ENCODE assay signal across 8 mouse cellular contexts in genomic region chr3:75981031-75981750, GRCm38 (mm10). TPM values are rescaled to one million over a fixed set of nuclear protein-coding genes. Genes with fewer than 3 reads are reported as not detected.
DNase-seq lines count a peak whose midpoint lies in the region; ATAC-seq and TF ChIP-seq lines count a peak whose summit lies in the region.
"Not testable (repeated sequence)": the region's sequence is repeated elsewhere in the genome, so short reads cannot be mapped to it uniquely, and the experiment has no call there.

No protein-coding gene starts in this region.

- not testable (repeated sequence) for H3K27ac ChIP-seq in heart, postnatal 0 days (ENCODE audit: low read depth); liver, embryonic 11.5 days (ENCODE audit: low read depth, low read length)

- peak; percentile 24; the same call in 1 of the 2 replicates for TF ChIP-seq CTCF in heart, postnatal 0 days (IDR thresholded peaks at IDR 0.05; ENCODE audit: low read depth)

- H3K9ac ChIP-seq in heart, postnatal 0 days (replicated peaks; ENCODE audit: low read depth, low read length); liver, embryonic 11.5 days (ENCODE audit: low read depth, low read length): not testable (repeated sequence)

- TF ChIP-seq EP300 in heart, postnatal 0 days (IDR thresholded peaks at IDR 0.05; ENCODE audit: low read depth), result not testable (repeated sequence)

- H3K9me3 ChIP-seq in heart, postnatal 0 days (replicated peaks; ENCODE audit: control insufficient read depth, low read length); liver, embryonic 11.5 days (ENCODE audit: control insufficient read depth, low read length): not testable (repeated sequence)

- WGBS in heart, postnatal 0 days, result 77% methylated on average over 2 of the region's 2 CpGs
- 71% methylated on average over 2 of the region's 2 CpGs for WGBS in liver, embryonic 11.5 days

- H3K4me2 ChIP-seq in heart, postnatal 0 days (ENCODE audit: low read depth, low read length); liver, embryonic 11.5 days: not testable (repeated sequence)

- peak; percentile 74 for ATAC-seq in CD4-positive, CD25-positive, alpha-beta regulatory T cell, adult 4 months
- peak; percentile 96 for ATAC-seq in erythroid progenitor cell, adult 5-6 weeks (replicated peaks; ENCODE audit: low FRiP score, poor library complexity, severe bottlenecking)
- not testable (repeated sequence) for ATAC-seq in heart, postnatal 0 days (ENCODE audit: insufficient read depth, low read depth)
- ATAC-seq in liver, embryonic 11.5 days (replicated peaks; ENCODE audit: low FRiP score), result peak; percentile 34; the same call in 1 of the 2 replicates

- not testable (repeated sequence) for H3K4me1 ChIP-seq in heart, postnatal 0 days (ENCODE audit: control insufficient read depth, insufficient read depth); liver, embryonic 11.5 days (replicated peaks; ENCODE audit: control insufficient read depth, insufficient read depth, low read length)

- H3K27me3 ChIP-seq in heart, postnatal 0 days (ENCODE audit: control insufficient read depth, insufficient read depth, low read length); liver, embryonic 11.5 days (replicated peaks; ENCODE audit: control insufficient read depth, insufficient read depth, low read length): not testable (repeated sequence)

- H3K36me3 ChIP-seq in heart, postnatal 0 days (replicated peaks; ENCODE audit: control insufficient read depth, insufficient read depth, low read length); liver, embryonic 11.5 days (ENCODE audit: control insufficient read depth, insufficient read depth, low read length): not testable (repeated sequence)

- not testable (repeated sequence) for H3K4me3 ChIP-seq in heart, postnatal 0 days (ENCODE audit: low read depth, low read length); liver, embryonic 11.5 days (ENCODE audit: low read depth, low read length)

- peak; percentile 14 for DNase-seq in adrenal gland, postnatal 10 days
- not testable (repeated sequence) for DNase-seq in heart, postnatal 0 days (ENCODE audit: low spot score); liver, embryonic 11.5 days (ENCODE audit: low spot score)
- DNase-seq in kidney, adult 9 months, result peak; percentile 21
- peak; percentile 56 for DNase-seq in lung, postnatal 36 days
- peak; percentile 30 for DNase-seq in retina, postnatal 1 day

RNA-seq across cellular contexts. Expression of gene Golim4, which starts 24.4 kb away (rescaled TPM):
- 1 to 10 TPM; 5.1 to 8.0 TPM for polyA plus RNA-seq in CD4-positive, CD25-positive, alpha-beta regulatory T cell, adult 4 months (2017; shearing (Covaris generic))
- total RNA-seq in adrenal gland, postnatal 10 days (2021), result 10 to 100 TPM; 52.0 to 55.1 TPM
- 60.8 and 68.8 TPM in 2 replicates for total RNA-seq in erythroid progenitor cell, adult 5-6 weeks (2015; ENCODE audit: low replicate concordance)
- total RNA-seq in erythroid progenitor cell, adult 5-6 weeks (2017; ENCODE audit: low replicate concordance), result 67.4 and 68.5 TPM in 2 replicates
- total RNA-seq in heart, postnatal 0 days (2014; rRNA removed; ENCODE audit: low replicate concordance), result 20.2 and 48.5 TPM in 2 replicates
- polyA plus RNA-seq in heart, postnatal 0 days (2015; fragmentation: Nextera tagmentation; extraction: Ambion mirVana), result 24.5 and 24.7 TPM in 2 replicates
- polyA plus RNA-seq in liver, embryonic 11.5 days (2014; fragmentation: Nextera tagmentation; extraction: Ambion mirVana), result 30.1 and 32.4 TPM in 2 replicates
